Mouse (Mus musculus) heart, adult 18-20 months (tissue): ENCODE measurements around the gene Cdc34. TPM values are rescaled to one million over a fixed set of nuclear protein-coding genes. Genes with fewer than 3 reads are reported as not detected.
A peak's percentile ranks its signal among the peaks of the same experiment; 100 is the strongest.
"Not testable (repeated sequence)": the region's sequence is repeated elsewhere in the genome, so short reads cannot be mapped to it uniquely, and the experiment has no call there.

ENCODE experiments used
- DNase-seq, 2 experiments: peaks; one replicate each; pipeline ENCODE4 v3.0.0; 2021 to 2022; ENCODE audit warnings: mixed read lengths in 1 of 2
- total RNA-seq, 2 experiments: library from RNA; stranded (reverse); gene quantifications; 2 replicates each; pipeline ENCODE4 v1.2.3; 2021

Cdc34 gene
- total RNA-seq, 2 experiments from 2014 or later, result 213 to 227 TPM

DNA sequence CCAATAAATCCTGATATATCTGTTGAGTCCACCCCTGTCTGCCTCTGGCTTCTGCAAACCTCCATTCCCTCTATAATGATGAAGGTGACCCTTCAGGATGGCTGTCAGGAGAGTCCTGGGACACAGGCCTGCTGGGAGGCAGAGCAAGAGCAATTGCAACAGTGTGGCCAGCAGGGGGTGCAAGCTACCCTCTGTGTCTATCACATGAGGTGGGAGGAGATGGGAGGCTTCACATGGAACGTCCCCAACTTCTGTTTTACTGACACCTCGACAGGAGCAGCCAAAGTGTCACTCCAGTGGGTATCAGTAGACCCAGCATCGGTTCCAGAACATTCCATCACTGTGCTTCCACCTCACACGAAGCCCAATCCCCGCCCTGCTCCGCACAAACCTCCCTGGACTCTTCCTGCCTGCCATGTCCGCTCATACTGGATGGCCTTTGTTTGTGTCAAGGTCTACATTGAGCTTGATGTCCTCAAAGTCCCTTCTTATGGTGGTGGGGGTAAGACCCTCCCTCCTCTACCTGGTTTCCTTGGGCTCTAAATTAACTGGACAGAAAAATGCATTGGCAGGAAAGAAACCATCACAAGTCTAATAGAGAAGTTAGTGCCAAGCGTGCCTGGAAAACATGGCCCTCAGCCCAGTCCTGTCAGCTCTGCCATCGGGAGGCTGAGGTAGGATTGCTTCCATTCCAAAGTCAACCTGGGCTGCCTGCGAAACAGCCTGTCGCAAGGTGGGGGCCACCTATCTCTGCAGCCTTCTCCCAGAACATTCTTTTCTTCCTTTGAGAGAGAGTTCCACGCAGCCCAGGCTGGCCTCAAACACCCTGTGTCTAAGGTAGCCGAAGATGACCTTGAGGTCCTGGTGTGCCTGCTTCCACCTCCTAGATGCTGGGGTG, 13.5 kb downstream of the Cdc34 start:
- DNase-seq, result peak; percentile 89 to 90

DNA sequence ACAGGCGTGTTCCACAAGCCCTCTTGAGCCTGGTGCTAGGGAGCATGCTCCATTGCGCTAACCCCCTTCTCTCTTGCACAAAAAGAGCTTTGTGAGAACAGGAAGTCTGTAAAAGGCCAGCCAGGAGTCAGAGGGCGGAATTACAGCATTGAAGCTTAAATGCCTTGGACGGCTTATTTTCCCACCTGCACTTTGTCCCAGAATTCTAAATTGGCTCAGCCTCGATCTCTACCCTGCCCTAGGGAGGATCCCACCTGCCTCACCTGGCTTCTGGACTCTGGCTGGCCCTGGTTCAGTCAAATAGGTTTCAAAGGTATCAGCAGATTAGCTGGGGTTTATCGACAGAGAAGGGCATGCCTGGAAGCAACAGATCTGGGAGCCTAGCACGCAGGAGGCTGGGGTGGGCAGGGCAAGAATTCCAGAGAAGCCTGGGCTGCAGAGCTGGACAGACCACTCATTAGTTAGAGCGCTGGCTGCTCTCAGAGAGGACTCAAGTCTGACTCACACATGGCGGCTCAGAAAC, 14.2 kb downstream of the Cdc34 start:
- peak in 1 of 2 experiments; percentile 68 for DNase-seq

DNA sequence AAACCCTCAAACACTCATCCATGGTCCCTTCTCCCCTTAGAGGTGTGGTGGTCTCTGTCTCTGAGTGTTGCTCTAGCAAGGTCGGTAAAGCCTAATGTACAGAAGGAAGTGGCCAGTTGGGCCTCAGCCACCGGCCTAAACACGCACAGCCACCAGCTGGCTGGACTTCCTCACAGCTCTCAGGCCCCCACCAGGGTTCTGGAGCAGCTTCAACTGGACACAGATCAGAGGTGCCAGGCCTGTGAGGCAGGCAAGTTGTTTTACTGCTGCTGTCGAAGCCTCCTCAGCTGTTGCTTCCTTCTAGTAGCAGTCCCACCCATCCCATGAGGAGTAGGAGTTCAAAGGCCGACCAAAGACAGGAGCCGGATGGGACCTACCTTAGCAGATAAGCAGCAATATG, 15.9 kb downstream of the Cdc34 start:
- DNase-seq, result peak in 1 of 2 experiments; percentile 36

DNA sequence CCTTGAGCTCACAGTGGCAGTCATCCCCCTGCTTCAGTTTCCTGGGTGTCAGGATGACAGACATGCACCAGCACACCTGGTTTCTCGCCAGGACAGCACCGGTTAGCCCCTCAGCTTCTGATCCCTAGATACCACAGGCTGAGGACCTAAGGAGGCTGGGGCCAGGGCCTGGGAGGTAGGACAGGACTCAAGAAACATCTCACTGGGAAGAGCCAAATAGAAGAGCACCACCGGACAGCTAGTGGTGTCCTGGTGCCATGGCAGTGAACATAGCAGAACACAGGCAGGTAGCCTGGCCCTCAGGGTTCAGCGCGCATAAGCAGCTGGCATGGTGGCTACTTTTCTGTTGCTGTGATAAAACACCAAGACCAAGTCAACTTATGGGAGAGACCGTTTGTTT, 16.5 kb downstream of the Cdc34 start:
- no peak for DNase-seq

DNA sequence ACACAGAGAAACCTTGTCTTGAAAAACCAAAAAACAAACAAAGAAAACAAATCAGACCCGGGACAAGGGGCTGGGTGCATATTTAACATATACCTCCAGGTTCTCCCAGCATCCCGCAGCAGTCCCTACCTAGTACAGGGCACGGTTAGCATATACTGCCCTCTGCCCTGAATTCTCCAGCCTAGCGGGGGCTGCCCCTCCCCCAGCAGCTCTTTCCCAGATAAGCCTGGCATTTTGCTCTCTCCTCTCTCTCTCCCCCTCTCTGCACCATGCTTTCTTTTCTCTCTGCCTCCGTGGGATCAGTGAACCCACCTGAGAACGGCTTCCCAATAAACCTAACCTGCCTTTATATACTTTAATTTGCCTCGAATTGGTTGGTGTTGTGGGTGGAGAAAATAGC, 18.7 kb downstream of the Cdc34 start:
- DNase-seq, result peak in 1 of 2 experiments; percentile 54

DNA sequence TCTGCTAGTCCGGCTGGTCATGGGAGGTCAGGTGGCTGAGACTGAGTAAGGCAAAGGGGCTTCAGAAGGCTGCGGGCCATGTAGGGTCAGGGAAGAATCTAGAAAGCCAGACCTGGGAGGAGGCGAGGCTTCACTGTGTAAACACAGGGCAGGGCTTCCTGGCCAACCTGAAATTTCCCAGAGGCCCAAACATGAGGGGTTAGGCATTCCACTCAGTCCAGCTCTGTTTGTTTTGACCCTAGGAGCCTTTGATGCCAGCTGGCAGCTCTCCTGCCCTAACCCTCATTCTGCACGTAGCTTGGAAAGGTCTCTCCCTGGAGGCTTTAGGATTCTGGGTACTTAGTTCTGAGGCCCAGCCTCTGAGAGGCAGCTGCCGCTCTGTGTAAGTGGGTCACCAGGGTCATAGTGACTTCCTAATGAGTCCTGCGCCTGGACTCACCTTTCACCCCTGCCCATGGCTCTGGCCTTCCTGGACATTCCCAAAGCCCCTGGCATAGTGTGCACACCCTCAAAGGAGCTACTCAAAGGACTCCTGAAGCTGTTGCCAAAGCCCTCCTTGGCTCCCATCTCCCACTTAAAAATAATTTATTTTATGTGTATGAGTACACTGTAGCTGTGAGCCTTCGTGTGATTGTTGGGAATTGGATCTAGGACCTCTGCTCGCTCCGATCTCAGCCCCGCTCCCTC, 19.6 kb downstream of the Cdc34 start:
- peak; percentile 81 to 89 for DNase-seq

DNA sequence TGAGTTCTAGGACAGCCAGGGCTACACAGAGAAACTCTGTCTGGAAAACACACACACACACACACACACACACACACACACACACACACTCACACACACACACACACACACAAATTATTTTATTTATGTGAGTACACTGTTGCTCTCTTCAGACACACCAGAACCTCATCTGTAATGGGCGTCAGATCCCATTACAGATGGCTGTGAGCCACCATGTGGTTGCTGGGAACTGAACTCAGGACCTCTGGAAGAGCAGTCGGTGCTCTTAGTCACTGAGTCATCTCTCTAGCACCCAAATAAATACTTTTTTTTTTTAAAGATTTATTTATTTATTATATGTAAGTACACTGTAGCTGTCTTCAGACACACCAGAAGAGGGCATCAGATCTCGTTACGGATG, 21.0 kb downstream of the Cdc34 start:
- not testable (repeated sequence) for DNase-seq

DNA sequence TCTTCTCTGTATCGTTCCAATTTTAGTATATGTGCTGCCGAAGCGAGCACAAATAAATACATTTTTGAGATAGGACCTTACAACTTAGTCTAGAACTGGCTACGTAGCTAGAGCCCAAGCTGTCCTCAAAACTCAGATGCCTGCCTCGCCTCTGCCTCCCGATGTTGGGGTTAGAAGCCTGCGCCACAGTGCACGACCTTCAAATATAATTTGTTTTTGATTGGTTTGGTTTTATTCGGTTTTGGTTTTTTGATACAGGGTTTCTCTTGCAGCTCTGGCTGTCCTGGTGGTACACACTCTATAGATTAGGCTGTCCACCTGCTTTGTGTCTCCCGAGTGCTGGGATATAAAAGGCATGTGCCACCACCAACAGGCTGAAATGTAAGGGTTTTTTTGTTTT, 21.5 kb downstream of the Cdc34 start:
- DNase-seq, result no peak

DNA sequence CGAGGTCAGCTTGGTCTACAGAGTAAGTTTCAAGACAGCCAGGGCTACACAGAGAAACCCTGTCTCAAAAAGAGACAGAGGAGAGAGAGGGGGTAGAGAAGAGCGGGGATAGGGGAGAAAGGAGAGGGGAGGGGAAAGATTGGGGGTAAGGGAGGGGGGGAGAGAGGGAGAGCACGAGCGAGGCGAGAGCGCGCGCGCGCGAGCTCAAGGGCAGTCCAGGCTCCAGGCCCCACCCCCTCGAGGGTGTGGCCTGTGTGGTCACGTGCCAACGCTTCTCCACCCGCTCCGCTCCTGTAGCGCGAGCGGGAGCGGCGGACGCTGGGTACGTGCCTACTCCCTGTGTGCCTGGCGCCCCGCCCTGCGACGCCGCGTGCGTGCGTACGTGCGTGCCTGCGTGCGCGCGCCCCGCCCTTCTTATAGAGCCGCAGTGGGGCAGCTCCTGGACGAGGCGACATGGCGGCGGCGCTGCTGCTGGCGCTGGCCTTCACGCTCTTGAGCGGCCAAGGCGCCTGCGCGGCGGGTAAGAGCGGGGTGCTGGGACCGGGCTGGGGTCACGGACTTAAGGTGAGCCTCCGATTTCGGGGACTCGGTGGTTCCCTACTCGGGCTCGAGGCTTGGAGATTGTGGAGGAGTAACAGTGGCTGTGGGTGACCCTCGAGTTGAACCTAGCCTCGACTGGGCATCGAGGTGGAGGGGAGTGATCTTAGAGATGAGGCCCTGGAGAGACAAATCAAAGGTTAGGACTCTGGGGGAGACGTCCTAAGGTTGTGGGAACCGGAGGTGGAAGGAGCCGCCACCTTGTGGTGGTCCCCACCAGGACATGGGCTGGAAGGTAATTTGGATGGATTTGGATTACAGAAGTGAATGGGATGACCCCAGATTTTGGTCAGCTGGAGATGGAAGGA, 22.3 kb downstream of the Cdc34 start, which contains the start of gene Bsg:
Gene Bsg (plus strand): TSS at position 427 of the 905 bp plus-strand sequence.
- DNase-seq, result peak; percentile 98 to 99

DNA sequence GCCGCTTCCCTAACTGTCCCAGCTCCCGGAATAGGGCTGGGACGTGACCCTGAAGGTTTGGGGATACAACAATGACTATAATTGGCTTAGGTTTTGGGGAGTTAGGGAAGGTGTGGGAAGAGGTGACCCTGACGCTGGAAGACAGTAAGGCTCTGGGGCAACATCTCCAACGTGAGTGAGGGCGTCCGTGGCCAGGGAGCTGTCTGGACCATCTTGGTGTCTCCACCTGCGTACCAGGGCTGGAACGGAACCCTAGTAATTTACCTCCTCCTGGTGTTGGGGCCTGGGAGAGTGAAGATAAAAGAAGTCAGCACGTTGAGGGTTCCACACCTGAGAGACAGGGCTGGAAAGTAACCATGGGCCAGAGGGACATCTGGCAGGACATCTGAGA, 23.0 kb downstream of the Cdc34 start:
- DNase-seq, result no peak

DNA sequence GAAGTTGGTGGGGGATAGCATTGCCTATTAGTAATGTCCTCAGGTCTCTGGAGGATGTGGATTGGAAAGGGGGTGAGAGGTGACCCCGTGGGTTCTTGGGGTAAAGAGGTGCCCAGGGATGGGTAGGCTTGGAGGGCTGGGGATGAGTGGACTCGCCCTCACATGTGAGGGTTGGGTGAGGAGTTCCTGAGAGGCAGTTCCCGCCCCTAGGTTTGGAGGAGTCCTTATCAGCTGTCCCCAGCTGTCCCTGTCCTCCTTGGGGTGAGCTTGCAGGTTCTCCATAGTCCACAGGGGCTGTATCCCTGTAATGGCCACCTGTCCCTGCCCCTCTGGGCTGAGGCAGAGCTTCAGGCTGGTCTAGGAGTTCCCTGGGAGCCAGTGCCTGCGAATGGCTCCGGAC, 24.0 kb downstream of the Cdc34 start:
- no peak for DNase-seq

DNA sequence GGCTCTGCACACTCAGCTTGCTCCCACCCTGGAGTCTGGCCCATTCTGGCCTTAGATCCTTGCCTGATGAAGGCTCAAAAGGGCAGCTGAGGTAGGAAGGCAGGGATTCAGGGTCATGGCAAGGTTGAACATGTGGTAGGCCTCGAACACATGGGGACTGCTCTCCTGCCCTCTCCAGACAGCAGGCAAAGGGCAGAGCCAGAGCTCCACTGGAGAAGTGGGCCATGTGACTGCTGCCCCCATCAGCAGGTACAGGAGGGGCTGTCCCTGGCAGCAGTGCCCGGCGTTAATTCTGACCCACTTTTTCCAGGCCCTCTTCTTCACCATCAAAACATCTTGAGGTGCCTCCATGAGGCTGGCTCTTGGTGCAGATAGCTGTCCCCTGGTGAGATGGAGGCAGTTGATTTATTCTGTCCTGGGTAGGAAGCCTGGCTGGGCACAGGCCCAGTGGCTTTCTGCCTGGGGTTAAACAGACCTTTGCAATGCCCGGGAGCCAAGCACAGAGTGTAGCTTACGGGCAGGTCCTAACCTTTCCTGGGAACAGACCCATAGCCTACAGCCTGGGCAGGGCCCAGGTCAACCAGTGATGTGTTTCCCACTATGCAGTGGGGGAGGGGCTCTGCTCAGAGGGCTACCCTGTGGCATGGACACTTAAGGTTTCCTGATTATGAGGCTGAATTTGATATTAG, 24.6 kb downstream of the Cdc34 start:
- DNase-seq, result peak; percentile 42 to 43

DNA sequence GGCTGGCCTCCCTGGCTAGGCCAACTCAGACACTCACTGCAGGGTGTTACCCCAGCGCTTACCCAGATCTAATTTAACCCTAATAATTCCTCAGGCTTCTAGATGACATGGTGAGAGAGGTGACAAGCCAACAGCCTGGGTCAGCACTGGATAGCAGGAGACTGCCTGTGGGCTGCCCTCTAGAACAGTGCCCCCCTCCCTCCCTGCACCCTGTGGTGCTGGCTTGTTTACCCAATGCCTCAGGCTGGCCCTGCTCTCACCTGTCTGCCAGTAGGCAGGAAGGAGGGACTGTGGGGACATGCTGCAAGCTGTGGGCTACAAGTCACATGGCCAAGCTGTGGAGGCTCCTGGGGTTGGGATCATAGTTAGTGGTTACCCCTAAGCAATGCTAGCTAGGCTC, 25.2 kb downstream of the Cdc34 start:
- DNase-seq, result no peak

DNA sequence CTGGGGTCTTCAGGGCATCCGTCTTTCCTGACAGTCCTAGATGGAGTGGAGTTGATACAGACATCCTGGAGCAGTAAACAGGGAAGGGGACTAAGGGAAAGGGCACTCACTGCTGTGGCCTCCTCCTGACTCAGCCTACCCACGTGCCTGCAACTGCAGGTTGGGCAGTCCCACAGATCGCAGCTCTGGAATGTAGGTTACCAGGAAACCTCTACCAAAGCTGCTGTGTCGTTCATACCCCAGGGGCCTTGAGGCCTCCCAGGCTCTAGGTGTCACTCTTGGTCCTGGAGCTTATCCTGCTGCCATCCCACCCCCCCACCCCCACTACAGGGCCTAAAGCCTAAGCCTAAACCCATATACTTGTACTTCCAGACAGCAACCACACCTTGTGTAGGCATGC, 25.8 kb downstream of the Cdc34 start:
- DNase-seq, result no peak

DNA sequence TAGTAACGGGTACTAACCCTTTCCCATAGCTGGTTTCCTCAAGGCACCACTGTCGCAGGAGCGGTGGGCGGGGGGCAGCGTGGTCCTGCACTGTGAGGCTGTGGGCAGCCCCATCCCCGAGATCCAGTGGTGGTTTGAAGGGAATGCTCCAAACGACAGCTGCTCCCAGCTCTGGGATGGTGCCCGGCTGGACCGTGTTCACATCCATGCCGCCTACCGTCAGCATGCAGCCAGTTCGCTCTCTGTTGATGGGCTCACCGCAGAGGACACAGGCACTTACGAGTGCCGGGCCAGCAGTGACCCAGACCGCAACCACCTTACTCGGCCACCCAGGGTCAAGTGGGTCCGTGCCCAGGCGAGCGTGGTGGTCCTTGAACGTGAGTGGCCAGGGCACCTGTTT, 26.7 kb downstream of the Cdc34 start:
- DNase-seq, result peak in 1 of 2 experiments; percentile 30

DNA sequence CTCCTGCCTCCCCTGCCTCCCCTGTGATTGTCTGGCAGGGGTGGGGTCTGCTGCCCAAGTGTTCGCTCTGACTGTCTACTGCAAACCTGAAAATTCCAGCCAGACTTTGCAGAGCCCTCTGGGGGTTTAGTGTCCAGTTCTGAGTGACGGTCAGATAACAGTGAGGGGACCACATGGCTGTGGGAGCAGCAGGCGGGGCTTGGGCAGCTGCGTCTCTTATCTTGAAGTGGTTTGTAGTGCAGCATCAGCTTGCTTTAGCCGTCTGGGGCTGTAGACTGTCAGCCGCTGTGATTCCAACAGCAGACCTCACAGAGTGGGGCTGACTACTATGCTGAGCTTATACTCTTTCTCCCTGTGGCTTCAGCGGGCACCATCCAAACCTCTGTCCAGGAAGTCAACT, 27.3 kb downstream of the Cdc34 start:
- no peak for DNase-seq

DNA sequence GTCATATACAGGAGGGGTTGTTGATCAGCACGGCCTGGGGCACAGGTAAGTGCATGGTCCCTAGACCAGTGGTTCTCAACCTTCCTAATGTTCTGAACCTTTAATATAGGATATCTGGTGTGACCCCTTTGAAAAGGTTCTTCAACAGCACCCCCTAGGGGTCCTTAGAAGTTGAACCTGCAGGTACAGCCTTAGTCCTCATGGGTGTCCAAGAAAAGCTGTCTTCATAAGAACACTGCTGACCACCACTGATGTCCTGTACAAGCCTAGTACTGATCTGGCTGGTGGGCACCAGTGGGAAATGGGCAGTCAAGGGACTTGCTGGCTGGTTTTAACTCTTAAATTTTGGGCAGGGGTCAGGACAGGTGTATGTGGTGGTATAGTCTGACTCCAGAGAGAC, 30.0 kb downstream of the Cdc34 start:
- peak in 1 of 2 experiments; percentile 31 for DNase-seq

DNA sequence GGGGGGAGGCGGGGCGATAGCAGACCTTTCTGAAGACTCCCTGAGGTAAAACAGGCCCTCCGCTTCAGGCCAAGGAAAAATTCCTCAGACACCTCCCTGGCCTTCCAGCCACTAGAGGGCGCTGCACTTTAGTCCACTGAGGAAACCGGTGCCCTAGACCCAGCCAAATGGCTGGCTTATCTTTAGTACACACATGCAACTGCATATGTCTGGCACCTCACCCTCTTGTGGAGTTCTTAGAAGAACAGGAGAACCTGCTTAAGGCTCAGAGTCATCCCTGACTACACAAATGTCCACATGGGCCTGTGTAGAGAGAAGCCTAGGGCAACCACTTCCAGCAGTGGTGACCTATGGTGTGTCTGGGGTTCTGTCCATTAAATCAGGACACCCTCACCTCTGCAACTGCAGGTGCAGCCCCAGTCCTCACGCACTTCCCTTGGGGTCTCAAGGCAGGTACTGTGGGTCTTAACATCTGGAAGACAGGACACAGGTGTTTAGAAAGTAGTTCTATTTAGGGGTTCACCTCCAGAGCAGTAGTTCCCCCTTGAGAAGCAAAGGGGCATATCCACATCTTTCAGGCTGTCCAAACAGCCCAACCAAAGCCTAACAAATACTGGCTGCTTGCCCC, 30.6 kb downstream of the Cdc34 start:
- peak; percentile 72 to 91 for DNase-seq

DNA sequence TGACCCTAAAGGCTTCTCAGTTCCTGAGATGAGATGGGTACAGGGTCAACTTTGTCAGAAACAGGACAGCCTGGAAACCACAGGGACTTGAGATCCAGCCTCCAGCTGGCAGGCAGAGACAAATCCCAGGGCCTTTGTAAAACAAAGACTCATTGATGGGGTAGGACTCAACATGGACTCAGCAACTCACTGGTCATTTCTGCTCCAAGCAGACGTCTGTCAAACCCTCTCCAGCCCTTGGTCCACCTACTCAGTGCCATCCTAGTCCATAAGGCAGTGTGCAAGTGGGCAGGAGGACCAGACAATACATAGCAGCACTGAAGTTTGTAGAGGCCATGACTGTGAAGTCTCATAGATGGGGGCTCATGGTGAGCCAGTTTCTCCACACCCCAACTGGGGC, 31.2 kb downstream of the Cdc34 start:
- DNase-seq, result no peak

DNA sequence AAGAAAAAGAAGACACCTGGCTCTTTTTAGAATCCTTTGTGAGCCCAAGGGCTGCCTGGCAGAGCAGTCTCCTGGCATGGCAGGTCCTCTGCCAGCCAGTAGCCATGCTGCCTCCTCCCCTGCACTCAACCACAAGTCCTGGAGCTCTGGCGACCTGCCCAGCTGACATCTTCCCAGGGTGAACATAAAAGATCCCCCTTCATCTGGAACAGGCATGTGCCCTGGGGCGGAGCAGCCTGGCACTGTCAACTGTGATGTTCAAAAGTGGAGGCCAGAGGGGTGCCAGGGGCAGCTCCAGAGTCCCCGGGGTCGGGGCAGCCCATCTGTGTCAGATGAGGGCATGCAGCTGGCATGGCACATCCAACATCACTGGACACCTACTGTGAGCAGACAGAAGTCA, 33.0 kb downstream of the Cdc34 start:
- DNase-seq, result no peak
